Mouse (Mus musculus): ENCODE results near the gene Cma2. TPM values are rescaled to one million over a fixed set of nuclear protein-coding genes. Genes with fewer than 3 reads are reported as not detected.

Gene Cma2
- polyA plus RNA-seq (2015; fragmentation: Nextera tagmentation; extraction: Ambion mirVana) = 0.45 and 0.92 TPM in 2 replicates

GRCm38 (mm10) chr14:55950346-55951030, at the start of gene Cma2:
Cma2 (plus strand) TSS chr14:55950980.

GRCm38 (mm10) chr14:55944575-55944974, 6.2 kb upstream of the Cma2 start, which contains the start of gene Cma1:
Cma1 (minus strand) TSS chr14:55944675.

DNA sequence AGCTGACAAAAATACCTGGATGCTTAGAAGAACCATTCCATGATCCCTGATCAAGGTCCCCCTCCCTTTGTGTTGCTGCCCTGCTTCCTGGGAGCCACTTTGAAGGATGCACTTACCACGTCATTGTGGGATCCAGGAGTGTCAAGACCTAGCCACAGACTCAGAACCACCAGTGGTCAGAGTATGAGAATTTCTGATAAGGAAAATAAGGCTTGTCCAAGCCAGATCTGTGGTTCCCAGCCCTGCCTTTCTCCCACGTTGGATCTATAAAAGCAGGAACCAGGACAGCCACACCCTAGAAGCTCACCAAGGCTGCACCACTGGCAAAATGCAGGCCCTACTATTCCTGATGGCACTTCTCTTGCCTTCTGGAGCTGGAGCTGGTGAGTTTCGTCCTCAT, 66.9 kb downstream of the Cma2 start, which contains the start of gene Mcpt1:
Gene Mcpt1, plus strand, starts transcription at position 301 of the 400 bp plus-strand sequence.

Other genes with a start within 250 kb of the Cma2 start
- gene Tgm1, start 237.1 kb upstream of the Cma2 start, polyA plus RNA-seq (2015; fragmentation: Nextera tagmentation; extraction: Ambion mirVana) = 1.5 and 2.0 TPM in 2 replicates
- gene Rabggta, start 228.7 kb upstream of the Cma2 start, polyA plus RNA-seq (2015; fragmentation: Nextera tagmentation; extraction: Ambion mirVana) = 9.9 and 14.2 TPM in 2 replicates
- gene Dhrs1, start 205.3 kb upstream of the Cma2 start, polyA plus RNA-seq (2015; fragmentation: Nextera tagmentation; extraction: Ambion mirVana) = 29.1 and 35.1 TPM in 2 replicates
- 28.7 and 31.5 TPM in 2 replicates for gene Nop9, start 205.3 kb upstream of the Cma2 start, polyA plus RNA-seq (2015; fragmentation: Nextera tagmentation; extraction: Ambion mirVana)
- gene Cideb, start 192.5 kb upstream of the Cma2 start, polyA plus RNA-seq (2015; fragmentation: Nextera tagmentation; extraction: Ambion mirVana) = 0.23 TPM in 1 of 2 replicates, not detected in the other
- 0.49 and 0.78 TPM in 2 replicates for gene Ltb4r2, start 189.6 kb upstream of the Cma2 start, polyA plus RNA-seq (2015; fragmentation: Nextera tagmentation; extraction: Ambion mirVana)
- gene Ltb4r1, start 185.0 kb upstream of the Cma2 start, polyA plus RNA-seq (2015; fragmentation: Nextera tagmentation; extraction: Ambion mirVana) = 33.2 and 51.6 TPM in 2 replicates
- gene Adcy4, start 166.9 kb upstream of the Cma2 start, polyA plus RNA-seq (2015; fragmentation: Nextera tagmentation; extraction: Ambion mirVana) = 1.9 and 3.1 TPM in 2 replicates
- gene Ripk3, start 162.1 kb upstream of the Cma2 start, polyA plus RNA-seq (2015; fragmentation: Nextera tagmentation; extraction: Ambion mirVana) = 28.4 and 31.4 TPM in 2 replicates
- 4.8 and 7.3 TPM in 2 replicates for gene Nfatc4, start 127.8 kb upstream of the Cma2 start, polyA plus RNA-seq (2015; fragmentation: Nextera tagmentation; extraction: Ambion mirVana)
- gene Nynrin, start 97.0 kb upstream of the Cma2 start, polyA plus RNA-seq (2015; fragmentation: Nextera tagmentation; extraction: Ambion mirVana) = 1.6 and 2.8 TPM in 2 replicates
- gene Cbln3, start 66.6 kb upstream of the Cma2 start, polyA plus RNA-seq (2015; fragmentation: Nextera tagmentation; extraction: Ambion mirVana) = 0.05 and 0.22 TPM in 2 replicates
- gene Khnyn, start 66.0 kb upstream of the Cma2 start, polyA plus RNA-seq (2015; fragmentation: Nextera tagmentation; extraction: Ambion mirVana) = 7.6 and 10.2 TPM in 2 replicates
- 22.0 and 25.5 TPM in 2 replicates for gene Sdr39u1, start 50.7 kb upstream of the Cma2 start, polyA plus RNA-seq (2015; fragmentation: Nextera tagmentation; extraction: Ambion mirVana)
- 249 and 554 TPM in 2 replicates for gene Cma1, start 6.3 kb upstream of the Cma2 start, polyA plus RNA-seq (2015; fragmentation: Nextera tagmentation; extraction: Ambion mirVana)
- gene Mcpt1, start 67.0 kb downstream of the Cma2 start, polyA plus RNA-seq (2015; fragmentation: Nextera tagmentation; extraction: Ambion mirVana) = 0.36 and 0.63 TPM in 2 replicates
- not detected in 2 replicates for gene Mcpt9, start 79.5 kb downstream of the Cma2 start, polyA plus RNA-seq (2015; fragmentation: Nextera tagmentation; extraction: Ambion mirVana)
- gene Mcpt2, start 91.1 kb downstream of the Cma2 start, polyA plus RNA-seq (2015; fragmentation: Nextera tagmentation; extraction: Ambion mirVana) = 2.1 and 4.4 TPM in 2 replicates
- gene Mcpt4, start 111.3 kb downstream of the Cma2 start, polyA plus RNA-seq (2015; fragmentation: Nextera tagmentation; extraction: Ambion mirVana) = 129 and 337 TPM in 2 replicates
- gene Mcpt8, start 134.3 kb downstream of the Cma2 start, polyA plus RNA-seq (2015; fragmentation: Nextera tagmentation; extraction: Ambion mirVana) = 32.2 and 48.0 TPM in 2 replicates
- 81.1 and 110 TPM in 2 replicates for gene Ctsg, start 151.6 kb downstream of the Cma2 start, polyA plus RNA-seq (2015; fragmentation: Nextera tagmentation; extraction: Ambion mirVana)
- not detected in 2 replicates for gene Gzme, start 169.6 kb downstream of the Cma2 start, polyA plus RNA-seq (2015; fragmentation: Nextera tagmentation; extraction: Ambion mirVana)
- not detected in 2 replicates for gene Gzmd, start 181.6 kb downstream of the Cma2 start, polyA plus RNA-seq (2015; fragmentation: Nextera tagmentation; extraction: Ambion mirVana)
- gene Gzmg, start 208.6 kb downstream of the Cma2 start, polyA plus RNA-seq (2015; fragmentation: Nextera tagmentation; extraction: Ambion mirVana) = not detected in 2 replicates
- gene Gzmn, start 223.6 kb downstream of the Cma2 start, polyA plus RNA-seq (2015; fragmentation: Nextera tagmentation; extraction: Ambion mirVana) = not detected in 2 replicates

Data from spleen, postnatal 0 days (tissue).